Mouse (Mus musculus): ENCODE data around the gene Fgd3.

GRCm38 (mm10) chr13:49364716-49365115 lies 44.6 kb upstream of the Fgd3 start:
- no peak for TF ChIP-seq POLR2A (IDR thresholded peaks at IDR 0.05; ENCODE audit: insufficient read depth, low read depth, low read length)
- no peak for TF ChIP-seq CTCF (IDR thresholded peaks at IDR 0.05; ENCODE audit: insufficient read depth, low read depth, low read length)
